Mouse (Mus musculus): ENCODE results near the gene Strip2. TPM values are rescaled to one million over a fixed set of nuclear protein-coding genes. Genes with fewer than 3 reads are reported as not detected.

The Strip2 gene
- polyA plus RNA-seq, 1 experiment: 0.79 TPM

DNA sequence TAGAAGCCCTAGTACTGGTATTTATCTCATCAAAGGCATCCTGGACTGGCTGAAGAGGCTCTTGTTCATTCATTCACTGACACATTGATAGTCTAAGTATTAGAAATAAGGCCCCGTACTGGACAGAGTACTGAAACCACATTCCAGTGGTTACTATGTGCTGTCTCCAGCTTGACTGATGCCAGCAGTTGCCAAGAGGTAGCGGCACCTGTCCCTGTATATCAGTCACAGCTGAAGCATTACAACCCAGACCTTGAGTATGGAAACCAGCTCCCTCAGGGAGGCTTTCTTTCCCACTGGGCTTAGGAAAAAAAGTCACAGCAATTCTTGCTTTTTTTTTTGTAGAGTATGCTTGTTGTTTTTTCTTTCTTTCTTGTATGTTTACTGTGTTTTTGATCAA is 24.2 kb downstream of the Strip2 start:
- H3K4me3 ChIP-seq (ENCODE audit: extremely low read depth, insufficient read depth, insufficient read length): no peak overlapping the region
- no peak overlapping the region for H3K27ac ChIP-seq (ENCODE audit: insufficient read depth, low read length)
- whole genome bisulfite sequencing: 90% methylated on average over 2 of the region's 2 CpGs
- no peak for DNase-seq (ENCODE audit: low read depth in 1 of 2, low spot score in 2 of 2)
- H3K36me3 ChIP-seq (ENCODE audit: control insufficient read depth, insufficient read depth, low read length): no peaks in the 10 kb centered on the region
- TF ChIP-seq CTCF (IDR thresholded peaks at IDR 0.05; ENCODE audit: extremely low read depth, insufficient read depth, insufficient read length, insufficient replicate concordance): no peak
- TF ChIP-seq POLR2A (IDR thresholded peaks at IDR 0.05; ENCODE audit: low read depth, low read length): no peak
- no peaks in the 10 kb centered on the region for H3K27me3 ChIP-seq (ENCODE audit: control insufficient read depth, insufficient read depth, low read length)
- no peaks in the 10 kb centered on the region for H3K4me1 ChIP-seq (ENCODE audit: control insufficient read depth, insufficient read depth, insufficient read length)

DNA sequence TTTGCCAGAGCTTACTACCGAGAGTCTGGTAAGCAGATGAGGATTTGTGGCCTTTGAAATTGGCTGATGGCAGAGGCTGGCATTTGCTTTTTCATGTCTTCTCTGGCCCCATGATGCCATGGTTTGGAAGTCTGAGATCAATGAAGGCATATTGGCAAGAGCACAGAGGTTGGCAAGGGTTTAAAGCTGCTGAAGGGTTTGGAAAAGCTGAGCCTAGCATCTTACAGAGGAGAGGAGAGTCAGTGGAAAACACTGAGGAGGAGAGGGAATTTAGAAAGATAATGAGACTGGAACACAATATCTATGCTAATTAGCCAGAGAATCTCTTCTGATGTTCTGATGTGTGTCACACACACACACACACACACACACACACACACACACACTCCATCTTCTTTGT is 27.7 kb downstream of the Strip2 start:
- DNase-seq (ENCODE audit: low read depth in 1 of 2, low spot score in 2 of 2): no peak
- WGBS: 90% methylated on average over 1 of the region's 1 CpGs
- no peaks in the 10 kb centered on the region for H3K4me1 ChIP-seq (ENCODE audit: control insufficient read depth, insufficient read depth, insufficient read length)
- H3K4me3 ChIP-seq (ENCODE audit: extremely low read depth, insufficient read depth, insufficient read length): no peak overlapping the region
- H3K27ac ChIP-seq (ENCODE audit: insufficient read depth, low read length): no peak overlapping the region
- H3K36me3 ChIP-seq (ENCODE audit: control insufficient read depth, insufficient read depth, low read length): no peaks in the 10 kb centered on the region
- TF ChIP-seq POLR2A (IDR thresholded peaks at IDR 0.05; ENCODE audit: low read depth, low read length): no peak
- no peak for TF ChIP-seq CTCF (IDR thresholded peaks at IDR 0.05; ENCODE audit: extremely low read depth, insufficient read depth, insufficient read length, insufficient replicate concordance)
- H3K27me3 ChIP-seq (ENCODE audit: control insufficient read depth, insufficient read depth, low read length): no peaks in the 10 kb centered on the region

DNA sequence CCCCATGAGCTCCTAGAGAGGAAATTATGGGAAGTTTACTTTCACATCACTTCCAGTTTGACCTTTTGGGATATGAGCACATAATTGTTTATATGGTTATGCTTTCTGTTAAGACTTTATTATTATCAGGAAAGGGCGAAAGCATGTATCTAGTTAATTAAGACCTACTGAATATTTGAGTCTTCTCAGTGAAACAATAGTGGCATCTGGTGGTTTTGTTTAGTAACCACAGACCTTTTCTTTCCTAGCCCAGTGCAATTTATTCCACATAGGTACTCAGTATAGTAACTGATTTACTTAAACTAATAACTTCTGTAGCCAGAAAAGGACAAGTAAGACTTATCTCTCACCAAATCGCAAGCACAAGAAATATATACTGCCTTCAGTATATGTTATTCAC is 29.8 kb downstream of the Strip2 start:
- H3K27me3 ChIP-seq (ENCODE audit: control insufficient read depth, insufficient read depth, low read length): no peaks in the 10 kb centered on the region
- H3K36me3 ChIP-seq (ENCODE audit: control insufficient read depth, insufficient read depth, low read length): no peaks in the 10 kb centered on the region
- DNase-seq (ENCODE audit: low read depth in 1 of 2, low spot score in 2 of 2): no peak
- H3K4me3 ChIP-seq (ENCODE audit: extremely low read depth, insufficient read depth, insufficient read length): no peak overlapping the region
- TF ChIP-seq CTCF (IDR thresholded peaks at IDR 0.05; ENCODE audit: extremely low read depth, insufficient read depth, insufficient read length, insufficient replicate concordance) (no peak), POLR2A (IDR thresholded peaks at IDR 0.05; ENCODE audit: low read depth, low read length) (no peak)
- WGBS: 80% methylated on average over 2 of the region's 2 CpGs
- H3K4me1 ChIP-seq (ENCODE audit: control insufficient read depth, insufficient read depth, insufficient read length): no peaks in the 10 kb centered on the region
- H3K27ac ChIP-seq (ENCODE audit: insufficient read depth, low read length): no peak overlapping the region

DNA sequence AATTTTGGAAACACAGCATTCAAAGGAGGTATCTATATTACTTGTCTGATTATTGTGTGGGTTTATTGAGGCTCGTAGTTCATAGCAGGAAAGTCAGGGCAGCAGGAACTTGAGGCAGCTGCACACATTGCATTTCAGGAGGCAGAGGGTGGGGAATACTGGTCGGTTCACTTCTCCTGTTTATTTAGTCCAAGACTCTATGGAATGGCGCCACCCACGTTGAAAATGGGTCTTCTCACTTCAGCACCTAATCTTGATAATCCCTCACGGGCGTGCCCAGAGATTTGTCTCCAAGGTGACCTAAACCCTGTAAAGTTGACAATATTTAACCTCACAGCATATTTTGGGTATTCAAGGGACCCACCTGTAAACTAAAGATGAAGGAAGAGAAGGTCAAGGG is 31.0 kb downstream of the Strip2 start:
- 85% methylated on average over 6 of the region's 6 CpGs for WGBS
- no peak overlapping the region for H3K4me3 ChIP-seq (ENCODE audit: extremely low read depth, insufficient read depth, insufficient read length)
- DNase-seq (ENCODE audit: low read depth in 1 of 2, low spot score in 2 of 2): no peak
- no peaks in the 10 kb centered on the region for H3K4me1 ChIP-seq (ENCODE audit: control insufficient read depth, insufficient read depth, insufficient read length)
- no peaks in the 10 kb centered on the region for H3K27me3 ChIP-seq (ENCODE audit: control insufficient read depth, insufficient read depth, low read length)
- TF ChIP-seq CTCF (IDR thresholded peaks at IDR 0.05; ENCODE audit: extremely low read depth, insufficient read depth, insufficient read length, insufficient replicate concordance) (no peak), POLR2A (IDR thresholded peaks at IDR 0.05; ENCODE audit: low read depth, low read length) (no peak)
- no peaks in the 10 kb centered on the region for H3K36me3 ChIP-seq (ENCODE audit: control insufficient read depth, insufficient read depth, low read length)
- H3K27ac ChIP-seq (ENCODE audit: insufficient read depth, low read length): no peak overlapping the region

DNA sequence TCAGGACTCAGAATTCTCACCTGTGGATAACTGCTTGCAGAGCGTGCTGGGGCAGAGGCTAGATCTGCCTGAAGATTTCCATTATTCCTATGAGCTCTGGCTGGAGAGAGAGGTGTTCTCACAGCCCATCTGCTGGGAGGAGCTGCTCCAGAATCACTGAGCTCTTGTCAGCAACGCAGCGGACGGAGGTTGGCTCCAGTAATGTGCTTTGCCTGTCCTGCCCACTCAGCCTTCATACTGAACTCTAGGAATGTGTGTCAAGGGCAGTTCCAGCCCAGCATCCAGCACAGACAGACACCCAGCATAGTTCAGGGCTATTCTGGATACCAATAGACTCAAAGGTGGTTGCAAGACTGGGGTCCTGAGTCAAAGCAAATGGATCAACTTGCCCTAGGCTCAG is 39.9 kb downstream of the Strip2 start:
- WGBS: 95% methylated on average over 4 of the region's 4 CpGs
- no peak for TF ChIP-seq POLR2A (IDR thresholded peaks at IDR 0.05; ENCODE audit: low read depth, low read length)
- TF ChIP-seq CTCF (IDR thresholded peaks at IDR 0.05; ENCODE audit: extremely low read depth, insufficient read depth, insufficient read length, insufficient replicate concordance): no peak

DNA sequence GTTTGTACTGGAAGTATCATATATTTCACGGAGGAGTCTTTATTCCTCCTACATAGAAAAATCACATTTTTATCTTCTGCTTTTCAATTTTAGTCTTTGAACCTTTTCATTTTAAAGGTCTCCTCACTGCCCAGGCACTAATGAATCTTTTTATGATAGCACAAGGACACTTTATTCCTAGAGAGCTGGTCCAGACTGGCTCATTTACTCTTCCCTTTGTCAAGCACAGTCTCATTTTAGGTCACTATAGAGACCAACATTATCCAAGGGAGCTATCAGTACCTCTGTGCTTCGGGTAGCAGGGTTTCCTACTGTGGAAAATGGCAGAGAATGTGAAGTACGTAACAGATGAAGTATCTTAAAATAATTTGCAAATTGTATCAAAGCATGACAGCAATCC is 41.9 kb downstream of the Strip2 start:
- DNase-seq (ENCODE audit: low read depth in 1 of 2, low spot score in 2 of 2): no peak
- H3K36me3 ChIP-seq (ENCODE audit: control insufficient read depth, insufficient read depth, low read length): no peaks in the 10 kb centered on the region
- no peak for TF ChIP-seq POLR2A (IDR thresholded peaks at IDR 0.05; ENCODE audit: low read depth, low read length)
- no peak for TF ChIP-seq CTCF (IDR thresholded peaks at IDR 0.05; ENCODE audit: extremely low read depth, insufficient read depth, insufficient read length, insufficient replicate concordance)
- H3K27ac ChIP-seq (ENCODE audit: insufficient read depth, low read length): no peak overlapping the region
- no peaks in the 10 kb centered on the region for H3K27me3 ChIP-seq (ENCODE audit: control insufficient read depth, insufficient read depth, low read length)
- no peaks in the 10 kb centered on the region for H3K4me1 ChIP-seq (ENCODE audit: control insufficient read depth, insufficient read depth, insufficient read length)
- WGBS: 84% methylated on average over 3 of the region's 3 CpGs
- H3K4me3 ChIP-seq (ENCODE audit: extremely low read depth, insufficient read depth, insufficient read length): no peak overlapping the region

More for the DNA sequence above, 39.9 kb downstream of the Strip2 start:
- no peak for DNase-seq (ENCODE audit: low read depth in 1 of 2, low spot score in 2 of 2)
- H3K4me3 ChIP-seq (ENCODE audit: extremely low read depth, insufficient read depth, insufficient read length): no peak overlapping the region
- H3K36me3 ChIP-seq (ENCODE audit: control insufficient read depth, insufficient read depth, low read length): no peaks in the 10 kb centered on the region
- no peaks in the 10 kb centered on the region for H3K4me1 ChIP-seq (ENCODE audit: control insufficient read depth, insufficient read depth, insufficient read length)
- no peaks in the 10 kb centered on the region for H3K27me3 ChIP-seq (ENCODE audit: control insufficient read depth, insufficient read depth, low read length)
- H3K27ac ChIP-seq (ENCODE audit: insufficient read depth, low read length): no peak overlapping the region

DNA sequence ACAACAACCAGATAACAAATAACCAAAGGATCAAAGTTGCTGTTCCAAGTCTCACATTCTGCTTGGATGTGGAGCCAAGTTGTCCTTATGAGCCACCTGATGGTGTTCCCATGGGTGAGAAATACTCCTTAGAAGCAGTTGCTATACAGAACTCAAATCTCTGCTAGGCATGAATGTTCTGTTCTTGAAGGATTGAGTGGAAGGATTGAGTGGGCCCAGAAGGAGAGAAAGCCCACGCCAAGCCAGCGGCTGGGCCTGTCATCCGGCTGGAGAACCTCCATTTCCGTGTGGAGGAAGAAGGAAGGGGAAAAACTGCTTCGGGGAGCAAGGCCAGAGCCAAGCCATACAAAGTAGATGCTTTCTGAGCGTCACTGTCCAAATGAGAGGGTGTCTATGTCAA is 44.3 kb downstream of the Strip2 start:
- no peak for DNase-seq (ENCODE audit: low read depth in 1 of 2, low spot score in 2 of 2)

More for the DNA sequence above, 44.3 kb downstream of the Strip2 start:
- H3K27ac ChIP-seq (ENCODE audit: insufficient read depth, low read length): no peak overlapping the region
- H3K4me3 ChIP-seq (ENCODE audit: extremely low read depth, insufficient read depth, insufficient read length): no peak overlapping the region
- TF ChIP-seq CTCF (IDR thresholded peaks at IDR 0.05; ENCODE audit: extremely low read depth, insufficient read depth, insufficient read length, insufficient replicate concordance) (no peak), POLR2A (IDR thresholded peaks at IDR 0.05; ENCODE audit: low read depth, low read length) (no peak)
- no peaks in the 10 kb centered on the region for H3K4me1 ChIP-seq (ENCODE audit: control insufficient read depth, insufficient read depth, insufficient read length)
- WGBS: 88% methylated on average over 6 of the region's 6 CpGs
- H3K36me3 ChIP-seq (ENCODE audit: control insufficient read depth, insufficient read depth, low read length): no peaks in the 10 kb centered on the region
- H3K27me3 ChIP-seq (ENCODE audit: control insufficient read depth, insufficient read depth, low read length): no peaks in the 10 kb centered on the region
